Mouse (Mus musculus): ENCODE results near the gene Mbnl2. TPM values are rescaled to one million over a fixed set of nuclear protein-coding genes. Genes with fewer than 3 reads are reported as not detected.

Gene Mbnl2
- total RNA-seq, 2 experiments from 2014 or later = 126 to 132 TPM

DNA sequence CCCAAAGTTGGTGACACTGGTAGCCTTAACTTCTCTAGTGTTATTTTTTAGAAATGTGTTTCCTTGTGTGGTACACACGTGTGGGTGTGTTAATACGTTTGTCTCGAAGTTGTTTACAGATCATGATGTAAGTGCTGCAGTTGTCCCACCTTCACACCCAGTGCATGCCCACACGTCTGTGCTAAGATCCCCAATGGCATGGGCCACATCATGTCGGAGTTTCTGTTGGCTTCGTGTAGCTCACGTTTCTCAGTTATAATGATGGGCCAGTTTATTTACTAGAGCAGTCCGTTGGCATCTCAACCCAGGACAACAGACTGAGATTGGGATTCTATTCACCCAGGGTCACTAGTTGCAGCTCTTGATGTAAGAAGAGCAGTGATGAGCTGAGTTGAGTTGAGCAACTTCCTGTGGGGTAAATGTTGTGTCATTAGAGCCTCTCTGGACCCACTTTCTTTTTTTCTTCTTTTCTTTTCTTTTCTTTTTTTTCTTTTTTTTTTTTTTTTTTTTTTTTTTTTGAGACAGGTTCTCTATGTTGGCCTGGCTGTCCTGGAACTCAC, 205.0 kb downstream of the Mbnl2 start:
- DNase-seq (ENCODE audit: low spot score in 2 of 2) = no peak

DNA sequence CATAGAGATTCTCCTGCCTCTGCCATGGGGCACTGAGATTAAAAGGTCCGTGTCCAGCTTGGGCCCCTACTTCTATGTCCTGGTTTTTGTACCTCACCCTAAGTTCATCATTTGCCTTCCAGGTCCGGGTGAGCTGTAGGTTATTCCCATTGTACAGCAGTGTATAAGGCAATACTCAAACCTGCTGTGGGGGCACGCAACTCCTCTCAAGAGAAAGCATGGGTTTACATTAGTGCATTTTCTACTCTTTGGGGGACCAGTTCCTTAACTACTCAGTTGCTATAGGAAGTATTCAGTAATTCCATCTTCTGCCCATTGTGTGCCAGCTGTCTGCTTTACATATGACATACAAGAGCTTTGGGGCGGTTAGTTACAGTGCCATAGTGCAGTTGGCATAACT, 205.5 kb downstream of the Mbnl2 start:
- no peak for DNase-seq (ENCODE audit: low spot score in 2 of 2)

Other genes starting within 250 kb of the Mbnl2 start
- gene Oxgr1, start 233.2 kb upstream of the Mbnl2 start, total RNA-seq (2021) = under 1 TPM in 1 of 2 experiments, not detected in 1; 0.11 TPM
- gene Rap2a, start 202.8 kb downstream of the Mbnl2 start, total RNA-seq (2021) = 10 to 100 TPM; 79.1 to 87.2 TPM

Data from layer of hippocampus, postnatal 10 days (tissue).